Mouse (Mus musculus): ENCODE data around the gene Cul4a. TPM values are rescaled to one million over a fixed set of nuclear protein-coding genes. Genes with fewer than 3 reads are reported as not detected.

Cul4a gene
- polyA plus RNA-seq, 1 experiment from 2014 or later = 93.9 TPM

DNA sequence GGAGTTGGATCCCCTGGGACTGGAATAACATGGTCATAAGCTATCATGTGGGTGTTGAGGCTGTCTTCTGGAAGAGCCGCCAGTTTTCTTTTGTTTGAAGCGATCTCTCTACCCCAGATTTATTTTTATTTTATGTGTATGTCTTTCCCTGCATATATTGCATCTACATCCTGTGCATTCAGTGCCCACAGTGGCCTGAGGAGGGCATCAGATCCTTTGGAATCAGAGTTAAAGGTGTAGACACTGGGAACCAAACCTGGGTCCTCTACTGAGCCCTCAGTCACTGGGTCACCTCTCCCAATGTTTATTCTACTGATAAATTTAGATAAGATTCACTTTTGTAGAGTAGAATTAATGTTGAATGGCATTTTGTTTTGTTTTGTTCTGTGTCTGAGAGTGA lies 43.9 kb downstream of the Cul4a start:
- WGBS = 97% methylated on average over 2 of the region's 2 CpGs
- no peak overlapping the region for H3K4me3 ChIP-seq (ENCODE audit: low read depth, low read length)
- H3K4me2 ChIP-seq (replicated peaks; ENCODE audit: low read depth, low read length) = no peak overlapping the region
- H3K27ac ChIP-seq (ENCODE audit: low read length) = no peak overlapping the region
- H3K36me3 ChIP-seq (ENCODE audit: control insufficient read depth, insufficient read depth, low read length) = peaks cover 31% of the 10 kb centered on the region
- no peaks in the 10 kb centered on the region for H3K4me1 ChIP-seq (ENCODE audit: control insufficient read depth, insufficient read depth, low read length)
- no peaks in the 10 kb centered on the region for H3K27me3 ChIP-seq (ENCODE audit: control insufficient read depth, insufficient read depth, low read length)
- H3K9me3 ChIP-seq (ENCODE audit: control insufficient read depth, low read depth, low read length) = no peaks in the 10 kb centered on the region
- no peak for ATAC-seq (ENCODE audit: insufficient number of reproducible peaks, insufficient read depth, low FRiP score, low read depth)
- no peak overlapping the region for H3K9ac ChIP-seq (replicated peaks; ENCODE audit: low read depth, low read length)

DNA sequence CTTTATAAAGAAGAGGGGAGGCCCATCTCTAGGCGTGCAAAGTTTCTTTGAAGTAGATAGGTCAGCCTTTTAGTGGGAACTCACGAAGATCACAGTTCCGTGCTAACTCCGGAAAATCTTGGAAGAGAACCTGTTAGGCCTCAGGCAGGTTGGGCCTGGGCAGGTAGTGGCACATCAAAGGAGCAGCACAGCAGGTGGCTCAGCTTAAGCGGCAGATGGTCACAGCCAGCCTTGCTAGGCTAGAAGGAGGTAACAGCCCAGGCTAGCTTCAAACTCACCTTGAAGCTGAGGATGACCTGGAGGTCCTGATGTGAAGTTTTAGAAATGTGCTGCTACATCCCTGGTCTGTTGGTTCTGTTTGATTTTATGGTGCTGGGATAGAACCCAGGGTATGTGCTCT lies 44.4 kb downstream of the Cul4a start:
- Histone ChIP-seq H3K4me2 (replicated peaks; ENCODE audit: low read depth, low read length) (no peak overlapping the region), H3K36me3 (ENCODE audit: control insufficient read depth, insufficient read depth, low read length) (peaks cover 27% of the 10 kb centered on the region), H3K27me3 (ENCODE audit: control insufficient read depth, insufficient read depth, low read length) (no peaks in the 10 kb centered on the region), H3K9me3 (ENCODE audit: control insufficient read depth, low read depth, low read length) (no peaks in the 10 kb centered on the region), H3K27ac (ENCODE audit: low read length) (no peak overlapping the region), H3K4me1 (ENCODE audit: control insufficient read depth, insufficient read depth, low read length) (no peaks in the 10 kb centered on the region), H3K9ac (replicated peaks; ENCODE audit: low read depth, low read length) (no peak overlapping the region), H3K4me3 (ENCODE audit: low read depth, low read length) (no peak overlapping the region)
- ATAC-seq (ENCODE audit: insufficient number of reproducible peaks, insufficient read depth, low FRiP score, low read depth) = no peak
- WGBS = 47% methylated on average over 5 of the region's 5 CpGs

DNA sequence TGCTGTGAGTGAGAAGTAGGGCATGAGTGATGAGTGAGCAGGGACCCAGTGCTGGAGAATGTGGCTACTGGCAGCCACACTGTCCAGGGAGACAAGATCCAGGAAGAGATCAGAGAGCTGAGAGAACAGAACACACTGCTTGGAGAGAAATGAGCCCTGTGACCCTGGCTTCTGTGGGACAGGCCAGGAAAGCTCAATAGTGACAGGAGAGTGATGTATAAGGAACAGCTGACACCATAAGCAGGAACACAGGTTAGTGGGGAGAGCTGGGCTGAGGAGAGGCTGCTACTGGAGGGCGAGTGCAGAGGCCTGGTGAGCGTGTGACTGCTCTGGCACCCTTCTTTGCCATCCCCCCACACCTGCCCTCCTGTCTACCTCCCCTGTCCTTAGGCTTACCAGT lies 45.5 kb downstream of the Cul4a start:
- ATAC-seq (ENCODE audit: insufficient number of reproducible peaks, insufficient read depth, low FRiP score, low read depth) = no peak
- H3K27me3 ChIP-seq (ENCODE audit: control insufficient read depth, insufficient read depth, low read length) = no peaks in the 10 kb centered on the region
- H3K27ac ChIP-seq (ENCODE audit: low read length) = no peak overlapping the region
- peaks cover 16% of the 10 kb centered on the region for H3K36me3 ChIP-seq (ENCODE audit: control insufficient read depth, insufficient read depth, low read length)
- no peaks in the 10 kb centered on the region for H3K4me1 ChIP-seq (ENCODE audit: control insufficient read depth, insufficient read depth, low read length)
- 74% methylated on average over 2 of the region's 2 CpGs for WGBS
- no peaks in the 10 kb centered on the region for H3K9me3 ChIP-seq (ENCODE audit: control insufficient read depth, low read depth, low read length)
- H3K4me3 ChIP-seq (ENCODE audit: low read depth, low read length) = no peak overlapping the region
- no peak overlapping the region for H3K9ac ChIP-seq (replicated peaks; ENCODE audit: low read depth, low read length)
- no peak overlapping the region for H3K4me2 ChIP-seq (replicated peaks; ENCODE audit: low read depth, low read length)

DNA sequence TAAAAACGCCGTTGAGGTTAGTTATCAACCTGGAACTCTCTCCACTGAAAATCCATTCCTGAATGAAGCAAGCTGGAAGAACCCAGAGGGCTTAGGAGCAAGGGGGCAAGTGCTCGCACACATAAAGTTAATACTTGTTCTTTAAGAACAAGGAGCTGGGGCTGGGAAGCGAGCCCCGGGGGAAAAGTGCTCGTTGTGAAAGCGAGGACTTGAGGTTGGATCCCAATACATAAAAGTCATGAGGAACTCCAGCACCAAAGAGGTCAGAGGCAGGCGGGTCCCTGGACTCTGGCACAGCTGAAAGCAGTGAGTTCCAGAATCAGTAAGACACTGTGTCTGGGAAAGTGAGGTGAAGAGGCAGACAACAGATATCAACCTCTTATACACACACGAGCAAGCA lies 48.7 kb downstream of the Cul4a start:
- Histone ChIP-seq H3K4me3 (ENCODE audit: low read depth, low read length) (no peak overlapping the region), H3K36me3 (ENCODE audit: control insufficient read depth, insufficient read depth, low read length) (no peaks in the 10 kb centered on the region), H3K9me3 (ENCODE audit: control insufficient read depth, low read depth, low read length) (no peaks in the 10 kb centered on the region), H3K27me3 (ENCODE audit: control insufficient read depth, insufficient read depth, low read length) (no peaks in the 10 kb centered on the region), H3K4me1 (ENCODE audit: control insufficient read depth, insufficient read depth, low read length) (peaks cover 3% of the 10 kb centered on the region; the same call in 1 of the 2 replicates), H3K4me2 (replicated peaks; ENCODE audit: low read depth, low read length) (no peak overlapping the region), H3K9ac (replicated peaks; ENCODE audit: low read depth, low read length) (no peak overlapping the region), H3K27ac (ENCODE audit: low read length) (no peak overlapping the region)
- WGBS = 78% methylated on average over 9 of the region's 9 CpGs
- no peak for ATAC-seq (ENCODE audit: insufficient number of reproducible peaks, insufficient read depth, low FRiP score, low read depth)

DNA sequence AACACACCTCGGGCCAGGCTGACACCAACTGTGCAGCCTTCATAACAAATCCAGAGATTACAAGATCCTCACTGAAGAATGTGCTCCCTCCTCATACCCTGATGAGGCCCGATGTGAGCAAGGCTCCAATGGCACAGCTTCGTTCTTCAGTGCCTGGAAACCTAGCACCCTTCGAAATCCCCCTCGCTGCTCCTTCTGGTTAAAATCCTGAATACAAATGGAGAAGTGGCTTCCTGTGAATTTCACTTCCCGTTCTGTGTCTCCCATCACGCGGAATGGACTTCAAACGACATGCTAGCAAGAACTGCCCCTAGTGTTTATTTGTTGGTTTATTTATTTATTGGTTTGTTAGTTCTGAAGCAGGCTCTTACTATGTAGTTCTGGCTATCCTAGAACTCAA lies 49.9 kb downstream of the Cul4a start:
- Histone ChIP-seq H3K36me3 (ENCODE audit: control insufficient read depth, insufficient read depth, low read length) (no peaks in the 10 kb centered on the region), H3K27me3 (ENCODE audit: control insufficient read depth, insufficient read depth, low read length) (no peaks in the 10 kb centered on the region), H3K9me3 (ENCODE audit: control insufficient read depth, low read depth, low read length) (no peaks in the 10 kb centered on the region), H3K27ac (ENCODE audit: low read length) (no peak overlapping the region), H3K4me1 (ENCODE audit: control insufficient read depth, insufficient read depth, low read length) (peaks cover 8% of the 10 kb centered on the region), H3K4me2 (replicated peaks; ENCODE audit: low read depth, low read length) (no peak overlapping the region), H3K4me3 (ENCODE audit: low read depth, low read length) (no peak overlapping the region), H3K9ac (replicated peaks; ENCODE audit: low read depth, low read length) (no peak overlapping the region)
- no peak for ATAC-seq (ENCODE audit: insufficient number of reproducible peaks, insufficient read depth, low FRiP score, low read depth)
- 70% methylated on average over 9 of the region's 9 CpGs for WGBS

DNA sequence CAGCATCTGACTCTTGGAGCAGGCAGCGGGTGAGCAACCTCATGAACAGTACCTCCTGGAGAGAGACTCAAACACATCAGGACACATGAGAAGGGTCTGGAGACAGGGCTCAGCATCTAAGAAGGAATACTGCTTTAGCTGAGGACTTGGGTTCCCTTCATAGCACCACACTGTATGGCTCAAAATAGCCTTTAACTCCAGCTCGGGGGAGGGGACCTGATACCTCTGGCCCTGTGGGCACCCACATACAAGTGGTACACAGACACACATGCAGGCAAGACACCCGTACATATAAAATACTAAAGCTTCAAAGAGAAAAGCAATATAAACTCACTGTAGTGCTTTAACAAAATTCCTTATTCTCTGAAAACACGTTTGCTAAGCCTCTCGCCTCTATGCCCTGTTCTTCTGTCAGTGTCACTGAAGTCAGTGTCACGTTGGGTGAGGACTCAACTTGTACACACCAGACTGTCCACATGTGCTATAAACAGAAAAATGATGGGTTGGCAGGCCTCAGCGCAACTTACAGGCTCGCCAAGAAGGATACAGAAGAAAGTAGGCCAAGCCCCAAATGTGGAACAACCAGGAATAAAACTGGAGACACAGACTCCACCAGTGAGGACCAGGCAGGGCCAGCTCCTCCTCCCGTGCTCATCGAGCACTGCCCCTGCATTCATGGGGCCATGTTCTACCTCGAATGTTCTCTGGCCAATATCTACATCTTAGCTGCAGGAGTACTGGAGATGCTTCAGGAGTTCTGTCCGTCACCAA lies 51.1 kb downstream of the Cul4a start:
- no peak overlapping the region for H3K27ac ChIP-seq (ENCODE audit: low read length)
- no peaks in the 10 kb centered on the region for H3K27me3 ChIP-seq (ENCODE audit: control insufficient read depth, insufficient read depth, low read length)
- H3K36me3 ChIP-seq (ENCODE audit: control insufficient read depth, insufficient read depth, low read length) = no peaks in the 10 kb centered on the region
- no peak for ATAC-seq (ENCODE audit: insufficient number of reproducible peaks, insufficient read depth, low FRiP score, low read depth)
- 79% methylated on average over 12 of the region's 12 CpGs for WGBS
- no peak overlapping the region for H3K9ac ChIP-seq (replicated peaks; ENCODE audit: low read depth, low read length)
- peaks cover 11% of the 10 kb centered on the region for H3K4me1 ChIP-seq (ENCODE audit: control insufficient read depth, insufficient read depth, low read length)
- no peak overlapping the region for H3K4me3 ChIP-seq (ENCODE audit: low read depth, low read length)
- no peaks in the 10 kb centered on the region for H3K9me3 ChIP-seq (ENCODE audit: control insufficient read depth, low read depth, low read length)
- H3K4me2 ChIP-seq (replicated peaks; ENCODE audit: low read depth, low read length) = no peak overlapping the region

DNA sequence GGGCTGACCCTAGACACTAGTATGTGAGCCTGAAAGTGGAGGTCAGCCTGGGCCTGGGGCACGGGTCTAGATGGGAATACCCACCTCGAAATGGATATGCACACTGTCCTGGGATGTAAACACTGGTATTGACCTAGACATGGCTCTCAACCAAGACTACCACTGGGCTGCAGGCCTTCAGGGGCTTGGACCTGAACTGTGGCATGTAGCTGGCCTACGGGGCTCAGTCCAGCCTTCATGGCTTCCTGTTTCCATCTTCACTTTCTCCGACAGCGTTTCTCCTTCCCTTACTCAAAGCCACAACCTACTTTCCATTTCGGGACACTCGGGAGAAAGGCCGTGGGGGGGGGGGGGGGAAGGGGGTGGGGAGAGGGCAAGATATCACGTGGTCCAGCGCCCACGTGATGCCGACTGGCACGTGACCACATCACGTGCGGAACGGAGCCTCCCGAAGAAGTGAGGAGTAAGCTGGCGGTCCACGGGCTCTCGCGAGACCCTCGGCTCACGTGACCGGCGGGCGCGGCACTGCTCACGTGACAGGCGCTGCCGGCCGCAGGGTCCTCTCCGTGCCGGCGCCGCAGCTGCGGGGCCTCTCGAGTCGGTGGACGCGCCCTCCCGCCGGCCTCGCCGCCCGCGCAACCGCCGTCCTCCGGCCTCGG lies 53.4 kb downstream of the Cul4a start, which contains the start of gene Lamp1:
Gene Lamp1, plus strand, starts transcription at position 444 of the 659 bp plus-strand sequence.
- ATAC-seq (ENCODE audit: insufficient number of reproducible peaks, insufficient read depth, low FRiP score, low read depth) = peak; percentile 94
- no peaks in the 10 kb centered on the region for H3K27me3 ChIP-seq (ENCODE audit: control insufficient read depth, insufficient read depth, low read length)
- WGBS = under 1% methylated on average over 47 of the region's 50 CpGs

DNA sequence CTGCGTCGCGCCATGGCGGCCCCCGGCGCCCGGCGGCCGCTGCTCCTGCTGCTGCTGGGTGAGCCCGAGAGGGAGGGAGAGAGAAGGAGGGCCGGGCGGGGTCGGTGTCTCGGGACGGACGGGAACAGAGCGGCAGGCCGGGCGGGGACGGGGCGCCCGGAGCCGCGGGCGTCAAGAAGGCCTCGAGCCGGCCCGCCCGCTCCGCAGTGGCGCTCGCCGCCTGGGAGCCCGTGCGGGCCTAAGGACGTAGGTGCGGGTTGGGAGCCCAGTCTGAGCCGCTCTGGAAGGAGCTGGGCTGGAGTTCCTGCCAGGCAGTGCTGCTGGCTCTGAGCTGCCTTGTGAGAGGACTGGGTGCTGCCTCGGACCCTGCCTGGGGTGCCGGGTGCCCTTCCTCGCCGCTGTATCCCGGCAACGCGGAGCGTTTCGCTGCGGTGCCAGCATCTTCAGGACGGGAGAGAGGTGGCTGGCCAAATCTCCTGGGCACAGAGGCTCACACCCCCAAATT lies 54.0 kb downstream of the Cul4a start:
- Histone ChIP-seq H3K27me3 (ENCODE audit: control insufficient read depth, insufficient read depth, low read length) (no peaks in the 10 kb centered on the region), H3K9ac (replicated peaks; ENCODE audit: low read depth, low read length) (peak overlapping the region; percentile 98), H3K9me3 (ENCODE audit: control insufficient read depth, low read depth, low read length) (no peaks in the 10 kb centered on the region), H3K4me3 (ENCODE audit: low read depth, low read length) (peak overlapping the region; percentile 100), H3K4me1 (ENCODE audit: control insufficient read depth, insufficient read depth, low read length) (peaks cover 11% of the 10 kb centered on the region), H3K4me2 (replicated peaks; ENCODE audit: low read depth, low read length) (peak overlapping the region; percentile 81), H3K27ac (ENCODE audit: low read length) (peak overlapping the region; percentile 55), H3K36me3 (ENCODE audit: control insufficient read depth, insufficient read depth, low read length) (no peaks in the 10 kb centered on the region)
- peak; percentile 47; the same call in 1 of the 2 replicates for ATAC-seq (ENCODE audit: insufficient number of reproducible peaks, insufficient read depth, low FRiP score, low read depth)
- WGBS = under 1% methylated on average over 47 of the region's 49 CpGs

More for the DNA sequence above, 53.4 kb downstream of the Cul4a start, which contains the start of gene Lamp1:
- Histone ChIP-seq H3K4me3 (ENCODE audit: low read depth, low read length) (peak within 1 kb of the TSS; percentile 100), H3K4me2 (replicated peaks; ENCODE audit: low read depth, low read length) (peak within 1 kb of the TSS; percentile 81), H3K9me3 (ENCODE audit: control insufficient read depth, low read depth, low read length) (no peaks in the 10 kb centered on the region), H3K4me1 (ENCODE audit: control insufficient read depth, insufficient read depth, low read length) (peaks cover 11% of the 10 kb centered on the region), H3K36me3 (ENCODE audit: control insufficient read depth, insufficient read depth, low read length) (no peaks in the 10 kb centered on the region), H3K27ac (ENCODE audit: low read length) (peak within 1 kb of the TSS; percentile 55), H3K9ac (replicated peaks; ENCODE audit: low read depth, low read length) (peak within 1 kb of the TSS; percentile 98)
